Mouse (Mus musculus) liver, embryonic 16.5 days (tissue): Measurements from ENCODE around the gene Asrgl1. TPM values are rescaled to one million over a fixed set of nuclear protein-coding genes. Genes with fewer than 3 reads are reported as not detected.

Source experiments
- ATAC-seq: fragments of 200-750 bp; cut with Nextera tagmentation; 2 replicates; pipeline ENCODE4 v1.8.0; 2017; ENCODE audit warnings: low read depth, mild to moderate bottlenecking, moderate number of reproducible peaks, moderate library complexity
- H3K27ac ChIP-seq: fragments of 300-500 bp; sonication (generic); 2 replicates; pipeline ENCODE4 v1.5.1; 2014; ENCODE audit warnings: mild to moderate bottlenecking, low read length
- H3K27me3 ChIP-seq: fragments of 300-500 bp; sonication (generic); 2 replicates; pipeline ENCODE4 v1.6.1; 2014; ENCODE audit warnings: low read depth, low read length, mixed read lengths; ENCODE audit not compliant: control insufficient read depth, insufficient read depth
- H3K36me3 ChIP-seq: fragments of 300-500 bp; sonication (generic); 2 replicates; pipeline ENCODE4 v1.6.1; 2014; ENCODE audit warnings: mild to moderate bottlenecking; ENCODE audit not compliant: control insufficient read depth, insufficient read depth
- H3K4me1 ChIP-seq: fragments of 300-500 bp; sonication (generic); 2 replicates; pipeline ENCODE4 v1.6.1; 2014; ENCODE audit warnings: low read depth, low read length, mixed read lengths; ENCODE audit not compliant: control insufficient read depth
- H3K4me2 ChIP-seq: fragments of 300-500 bp; sonication (generic); 2 replicates; pipeline ENCODE4 v1.6.1; 2014; ENCODE audit warnings: low read depth, low read length, mixed read lengths
- H3K4me3 ChIP-seq: fragments of 300-500 bp; sonication (generic); 2 replicates; pipeline ENCODE4 v1.5.1; 2014; ENCODE audit warnings: low read depth, mild to moderate bottlenecking, low read length
- H3K9ac ChIP-seq: fragments of 300-500 bp; sonication (generic); 2 replicates; pipeline ENCODE4 v1.6.1; 2014; ENCODE audit warnings: low read depth, low read length
- H3K9me3 ChIP-seq: fragments of 300-500 bp; sonication (generic); replicated peaks from 2 replicates; pipeline ENCODE4 v1.6.1; 2016; ENCODE audit warnings: low read length; ENCODE audit not compliant: control insufficient read depth
- WGBS: fragments of 180-500 bp; shearing (Covaris S2); extraction: QIAGEN DNeasy Blood & Tissue Kit; methylation state at CpG from one replicate; pipeline ENCODE4 v1.1.7; 2014; ENCODE audit not compliant: insufficient replicate concordance; 5-methylcytosine and 5-hydroxymethylcytosine counted together
- polyA plus RNA-seq: library from polyadenylated mRNA; unstranded; fragments of >200 nt; fragmentation: Nextera tagmentation; extraction: Ambion mirVana; gene quantifications from 2 replicates; pipeline ENCODE4 v1.2.1, GENCODE M21; 2015

Asrgl1 gene
- polyA plus RNA-seq, 1 experiment from 2014 or later, result 6.4 TPM

DNA sequence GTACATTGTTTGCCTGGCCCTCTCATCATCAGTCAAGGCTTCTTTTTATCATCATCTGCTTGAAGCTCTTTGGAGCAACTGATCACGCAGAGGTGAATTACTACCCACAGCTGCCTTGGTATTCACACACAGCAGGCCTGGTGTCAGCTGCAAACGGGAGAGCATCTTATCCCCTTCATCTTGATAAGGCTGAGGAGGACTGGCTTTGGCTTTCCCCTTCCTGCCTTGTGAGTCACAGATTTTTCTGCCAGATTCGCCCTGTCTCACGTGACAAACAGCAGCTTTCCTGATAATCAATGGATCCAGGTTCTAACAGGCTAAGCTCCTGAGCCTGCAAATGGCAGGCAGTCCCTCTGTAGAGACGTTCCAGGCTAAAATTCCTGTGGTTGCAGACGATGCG, 55.5 kb downstream of the Asrgl1 start:
- no peak overlapping the region for H3K27ac ChIP-seq

DNA sequence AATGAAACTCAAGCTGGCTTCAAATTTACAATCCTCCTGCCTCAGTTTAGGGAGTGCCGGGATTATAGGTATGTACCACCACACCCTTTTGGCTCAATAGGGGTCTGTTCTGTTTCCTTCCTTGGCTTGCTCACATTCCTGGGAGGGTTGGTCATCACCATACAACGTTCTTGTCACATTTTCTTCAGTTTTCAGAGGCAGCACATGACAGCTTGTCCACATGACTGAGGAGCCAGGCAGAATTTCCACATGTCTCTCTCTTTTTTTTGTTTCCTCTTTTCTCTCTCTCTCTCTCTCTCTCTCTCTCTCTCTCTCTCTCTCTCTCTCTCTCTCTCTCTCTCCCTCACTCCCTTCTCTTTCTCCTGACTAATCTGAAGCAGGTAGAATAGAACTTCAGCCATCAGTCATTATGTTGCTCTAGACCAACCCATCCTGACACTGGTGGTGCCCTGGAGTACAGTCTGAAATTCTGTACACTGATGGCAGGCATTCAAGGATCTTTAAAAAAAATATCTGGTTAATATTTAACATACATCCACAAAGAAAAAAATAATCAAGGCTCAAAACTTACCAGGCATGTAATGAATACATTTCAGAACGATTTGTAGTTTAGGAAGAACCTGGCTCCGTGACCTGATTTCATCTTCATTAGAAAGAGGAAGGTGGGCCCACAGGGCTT, 58.3 kb downstream of the Asrgl1 start:
- H3K9me3 ChIP-seq, result no peaks in the 10 kb centered on the region
- H3K4me3 ChIP-seq, result no peak overlapping the region
- no peaks in the 10 kb centered on the region for H3K4me1 ChIP-seq
- H3K9ac ChIP-seq, result no peak overlapping the region
- no peaks in the 10 kb centered on the region for H3K36me3 ChIP-seq
- no peak overlapping the region for H3K4me2 ChIP-seq
- ATAC-seq, result peak; percentile 51; the same call in 1 of the 2 replicates
- no peak overlapping the region for H3K27ac ChIP-seq
- no peaks in the 10 kb centered on the region for H3K27me3 ChIP-seq
- WGBS, result 51% methylated on average over 4 of the region's 4 CpGs

More for the DNA sequence above, 55.5 kb downstream of the Asrgl1 start:
- Histone ChIP-seq H3K9ac (no peak overlapping the region), H3K27me3 (no peaks in the 10 kb centered on the region), H3K4me3 (no peak overlapping the region), H3K4me1 (peaks cover 2% of the 10 kb centered on the region; the same call in 1 of the 2 replicates), H3K9me3 (no peaks in the 10 kb centered on the region), H3K36me3 (no peaks in the 10 kb centered on the region), H3K4me2 (no peak overlapping the region)
- 37% methylated on average over 7 of the region's 7 CpGs for WGBS
- no peak for ATAC-seq

DNA sequence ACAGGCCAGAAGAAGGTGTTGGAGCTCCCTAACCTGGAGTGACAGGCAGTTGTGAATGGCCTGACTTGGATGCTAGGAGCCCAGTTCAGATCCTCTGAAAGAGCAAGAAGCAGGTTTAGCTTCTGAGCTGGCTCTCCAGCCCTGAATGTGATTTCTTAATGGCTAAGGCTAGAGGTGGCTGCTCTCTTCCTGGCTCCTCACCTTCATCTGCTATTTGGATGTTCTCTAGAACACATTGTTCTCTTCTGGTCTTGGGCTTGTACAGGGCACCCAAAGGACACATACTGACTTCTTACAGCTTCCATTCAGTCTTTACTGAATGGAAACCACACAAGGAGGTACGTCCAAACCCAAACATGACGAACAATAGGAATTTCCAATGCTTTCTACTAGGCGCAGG, 59.4 kb downstream of the Asrgl1 start:
- Histone ChIP-seq H3K4me1 (no peaks in the 10 kb centered on the region), H3K9ac (no peak overlapping the region), H3K4me3 (no peak overlapping the region), H3K27me3 (no peaks in the 10 kb centered on the region), H3K27ac (no peak overlapping the region), H3K9me3 (no peaks in the 10 kb centered on the region), H3K4me2 (no peak overlapping the region), H3K36me3 (no peaks in the 10 kb centered on the region)
- ATAC-seq, result no peak
- 71% methylated on average over 3 of the region's 3 CpGs for WGBS

DNA sequence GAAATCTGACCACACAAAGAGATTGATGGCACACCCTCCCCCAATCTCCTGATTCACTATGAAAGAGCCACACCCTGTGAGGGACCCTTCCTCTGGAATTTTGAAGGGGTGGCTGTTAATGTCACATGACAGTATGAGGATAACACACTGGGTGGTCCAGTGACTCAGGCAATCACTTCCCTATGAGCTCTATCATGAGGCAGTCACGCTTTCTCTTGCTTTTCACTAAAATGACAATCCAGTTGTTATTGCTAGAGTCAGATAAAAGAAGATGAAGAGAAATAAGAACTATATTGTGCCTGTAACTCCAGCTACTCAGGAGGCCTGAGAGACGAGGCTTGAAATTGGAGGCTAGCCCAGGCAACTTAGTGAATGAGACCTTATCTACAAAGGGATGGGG, 59.9 kb downstream of the Asrgl1 start:
- no peak for ATAC-seq
- H3K4me1 ChIP-seq, result no peaks in the 10 kb centered on the region
- H3K9me3 ChIP-seq, result no peaks in the 10 kb centered on the region
- no peaks in the 10 kb centered on the region for H3K27me3 ChIP-seq
- no peaks in the 10 kb centered on the region for H3K36me3 ChIP-seq
- no peak overlapping the region for H3K27ac ChIP-seq
- no peak overlapping the region for H3K4me2 ChIP-seq
- no peak overlapping the region for H3K4me3 ChIP-seq
- H3K9ac ChIP-seq, result no peak overlapping the region
- WGBS, result 49% methylated on average over 2 of the region's 2 CpGs

DNA sequence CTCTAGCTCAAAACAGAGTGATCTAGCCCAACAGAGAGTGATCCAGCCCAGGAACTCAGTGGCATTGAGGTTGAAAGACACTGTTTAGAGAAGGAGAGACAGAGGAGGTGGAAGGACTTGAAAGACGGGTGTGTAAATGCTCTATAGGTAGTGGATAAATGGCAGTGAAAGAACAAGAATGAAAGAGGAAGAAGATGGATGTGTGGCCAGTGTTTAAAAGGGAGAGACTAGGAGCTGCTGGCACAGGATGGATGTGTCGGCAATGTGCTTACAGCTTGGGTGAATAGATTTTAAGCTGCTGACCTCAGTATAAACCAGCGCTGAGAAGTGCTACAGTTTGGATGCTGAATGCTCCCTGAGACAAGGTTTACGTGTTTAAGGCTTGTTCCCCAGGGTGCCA, 61.0 kb downstream of the Asrgl1 start:
- 52% methylated on average over 4 of the region's 4 CpGs for WGBS
- H3K27ac ChIP-seq, result no peak overlapping the region
- H3K9me3 ChIP-seq, result no peaks in the 10 kb centered on the region
- H3K4me2 ChIP-seq, result no peak overlapping the region
- no peak overlapping the region for H3K4me3 ChIP-seq
- no peaks in the 10 kb centered on the region for H3K36me3 ChIP-seq
- no peak for ATAC-seq
- no peak overlapping the region for H3K9ac ChIP-seq
- H3K27me3 ChIP-seq, result no peaks in the 10 kb centered on the region
- H3K4me1 ChIP-seq, result no peaks in the 10 kb centered on the region; the same call in 1 of the 2 replicates

DNA sequence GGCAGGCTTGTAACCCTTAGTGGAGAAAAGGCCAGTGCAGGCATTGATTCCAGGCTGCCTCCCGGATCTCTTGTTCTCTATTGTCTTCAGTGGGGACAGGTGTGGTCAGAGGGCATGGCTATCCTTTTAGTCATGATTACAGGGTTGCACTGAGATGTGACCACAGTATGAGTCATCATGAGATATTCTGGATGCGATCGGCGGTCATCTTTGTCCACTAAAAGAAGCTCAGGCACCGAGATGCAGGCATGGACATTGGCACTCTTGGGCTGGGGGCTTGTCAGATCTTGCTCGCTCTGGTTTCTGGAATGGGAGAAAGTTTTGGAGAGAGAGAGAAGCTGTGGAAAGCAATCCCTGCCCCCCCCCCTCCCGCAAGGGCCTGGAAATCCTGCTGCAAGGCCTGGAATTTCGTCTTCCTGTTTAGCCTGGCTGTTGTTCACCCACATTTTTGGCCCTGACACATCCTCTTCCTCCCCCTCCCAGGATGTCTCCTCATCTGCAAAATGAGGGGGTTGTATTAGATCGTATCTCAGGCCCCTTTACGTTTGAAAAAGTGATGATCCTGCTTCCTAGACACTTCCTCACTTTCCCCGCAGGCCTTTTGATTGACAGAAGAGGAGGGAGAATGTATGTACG, 61.5 kb downstream of the Asrgl1 start:
- Histone ChIP-seq H3K9ac (no peak overlapping the region), H3K36me3 (no peaks in the 10 kb centered on the region), H3K9me3 (no peaks in the 10 kb centered on the region), H3K4me1 (no peaks in the 10 kb centered on the region; the same call in 1 of the 2 replicates), H3K4me2 (no peak overlapping the region), H3K27me3 (no peaks in the 10 kb centered on the region), H3K4me3 (no peak overlapping the region), H3K27ac (no peak overlapping the region)
- 43% methylated on average over 12 of the region's 12 CpGs for WGBS
- ATAC-seq, result no peak

DNA sequence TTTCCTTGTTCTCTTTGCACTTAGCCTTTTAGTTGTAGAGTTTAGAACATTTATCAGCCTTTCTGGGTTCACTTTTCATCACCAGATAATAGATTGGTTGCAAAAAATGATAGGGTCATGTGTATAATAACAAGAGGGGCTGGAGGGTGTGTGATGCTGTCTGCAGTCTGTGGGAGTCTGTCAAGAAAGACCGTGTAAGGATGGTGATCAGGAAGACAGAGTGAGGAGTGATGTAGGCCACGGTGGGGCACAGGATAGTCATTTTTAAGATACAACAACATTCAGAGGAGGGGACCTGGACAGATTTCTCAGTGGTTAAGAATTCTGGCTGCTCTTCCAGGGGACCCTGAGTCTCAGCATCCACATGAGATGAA, 63.3 kb downstream of the Asrgl1 start:
- H3K36me3 ChIP-seq, result no peaks in the 10 kb centered on the region
- no peaks in the 10 kb centered on the region; the same call in 1 of the 2 replicates for H3K4me1 ChIP-seq
- H3K9ac ChIP-seq, result no peak overlapping the region
- H3K27me3 ChIP-seq, result no peaks in the 10 kb centered on the region
- no peak overlapping the region for H3K4me2 ChIP-seq
- no peak for ATAC-seq
- no peaks in the 10 kb centered on the region for H3K9me3 ChIP-seq
- WGBS, result 58% methylated on average over 2 of the region's 2 CpGs
- no peak overlapping the region for H3K27ac ChIP-seq
- H3K4me3 ChIP-seq, result no peak overlapping the region

DNA sequence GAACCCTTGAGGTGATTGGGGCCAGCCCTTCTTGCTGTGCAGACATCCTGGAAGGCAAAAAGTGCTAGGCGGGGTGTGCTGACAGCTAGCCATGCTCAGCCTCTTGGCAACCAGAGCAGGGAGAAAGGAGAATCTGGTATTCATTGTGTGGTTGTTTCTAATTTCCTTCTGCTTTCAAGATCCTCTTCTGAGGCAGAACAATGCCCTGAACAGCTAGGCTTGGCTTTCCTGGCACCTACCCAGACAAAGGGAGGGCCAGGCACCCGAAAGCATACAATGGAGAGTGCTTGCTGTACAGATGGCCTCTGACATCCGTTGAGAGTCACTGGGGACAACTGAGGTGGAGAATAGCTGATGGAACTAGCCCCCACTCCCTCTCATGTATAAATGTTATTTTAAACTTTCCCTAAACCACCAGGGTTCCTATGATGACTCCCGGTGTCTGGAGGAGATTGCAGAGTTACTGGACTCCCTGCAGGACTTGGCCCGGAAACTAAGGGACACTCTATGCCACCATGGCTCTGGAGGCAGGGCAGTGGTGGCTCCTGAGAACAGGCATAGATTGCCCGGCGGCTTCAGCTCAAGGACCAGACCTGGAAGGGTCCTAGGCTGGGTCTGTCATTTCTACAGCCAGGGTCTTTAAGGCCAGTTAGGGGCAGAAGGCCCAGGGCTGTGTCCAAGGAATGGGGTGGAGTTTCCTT, 63.8 kb downstream of the Asrgl1 start:
- no peaks in the 10 kb centered on the region for H3K27me3 ChIP-seq
- H3K27ac ChIP-seq, result no peak overlapping the region
- no peaks in the 10 kb centered on the region for H3K9me3 ChIP-seq
- peak; percentile 37; the same call in 1 of the 2 replicates for ATAC-seq
- no peak overlapping the region for H3K4me2 ChIP-seq
- WGBS, result 42% methylated on average over 7 of the region's 7 CpGs
- no peak overlapping the region for H3K4me3 ChIP-seq
- H3K36me3 ChIP-seq, result no peaks in the 10 kb centered on the region
- H3K4me1 ChIP-seq, result no peaks in the 10 kb centered on the region; the same call in 1 of the 2 replicates
- H3K9ac ChIP-seq, result no peak overlapping the region

DNA sequence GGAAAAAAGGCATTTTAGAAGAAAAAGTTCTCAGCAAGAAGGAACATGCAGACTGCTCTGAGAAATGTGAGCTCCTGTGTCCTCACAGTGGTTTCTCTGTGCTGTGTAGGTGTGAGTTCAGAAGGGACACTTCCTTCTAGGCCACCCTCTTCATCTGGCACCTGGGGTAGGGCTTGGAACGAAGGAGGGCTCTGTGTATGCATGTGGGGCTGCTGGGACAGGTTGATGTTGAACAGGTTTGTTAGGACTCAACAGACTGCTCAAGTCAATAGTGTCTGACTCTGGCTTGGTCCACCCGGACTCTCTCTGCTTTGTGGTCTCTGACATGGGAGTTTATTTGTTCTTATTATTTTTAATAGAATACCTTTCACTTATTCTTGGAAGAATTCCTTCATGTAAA, 65.1 kb downstream of the Asrgl1 start:
- Histone ChIP-seq H3K36me3 (no peaks in the 10 kb centered on the region), H3K4me2 (no peak overlapping the region), H3K27me3 (no peaks in the 10 kb centered on the region), H3K9me3 (no peaks in the 10 kb centered on the region), H3K9ac (no peak overlapping the region), H3K4me3 (no peak overlapping the region), H3K4me1 (no peaks in the 10 kb centered on the region; the same call in 1 of the 2 replicates), H3K27ac (no peak overlapping the region)
- 57% methylated on average over 2 of the region's 2 CpGs for WGBS
- ATAC-seq, result no peak
